Mouse (Mus musculus): ENCODE data around the gene Pnma1. TPM values are rescaled to one million over a fixed set of nuclear protein-coding genes. Genes with fewer than 3 reads are reported as not detected.
"Not testable (repeated sequence)": the region's sequence is repeated elsewhere in the genome, so short reads cannot be mapped to it uniquely, and the experiment has no call there.

The Pnma1 gene
- total RNA-seq, 2 experiments from 2014 or later: 0.35 to 0.43 TPM

DNA sequence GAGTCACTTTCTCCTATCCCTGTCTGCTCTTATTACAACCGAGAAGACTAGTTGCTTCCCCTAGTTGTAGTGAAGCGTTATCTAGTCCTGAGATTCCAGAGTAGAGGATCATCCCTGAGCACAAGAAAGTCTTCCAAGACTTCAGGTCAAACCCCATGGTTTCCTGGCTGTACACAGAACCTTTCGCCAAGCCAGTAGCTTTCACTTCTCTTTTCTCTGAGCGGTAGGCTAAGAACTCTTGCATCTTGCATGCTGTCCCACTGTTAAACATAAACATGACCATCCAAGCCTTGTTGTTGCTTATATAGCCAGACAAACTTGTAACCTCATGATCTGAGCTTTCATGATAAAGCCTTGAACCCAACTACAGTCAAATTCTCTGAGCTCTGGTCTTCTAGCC lies 37.5 kb downstream of the Pnma1 start:
- no peak for DNase-seq
- intact Hi-C loops (cut with DNase I): no loop called here

DNA sequence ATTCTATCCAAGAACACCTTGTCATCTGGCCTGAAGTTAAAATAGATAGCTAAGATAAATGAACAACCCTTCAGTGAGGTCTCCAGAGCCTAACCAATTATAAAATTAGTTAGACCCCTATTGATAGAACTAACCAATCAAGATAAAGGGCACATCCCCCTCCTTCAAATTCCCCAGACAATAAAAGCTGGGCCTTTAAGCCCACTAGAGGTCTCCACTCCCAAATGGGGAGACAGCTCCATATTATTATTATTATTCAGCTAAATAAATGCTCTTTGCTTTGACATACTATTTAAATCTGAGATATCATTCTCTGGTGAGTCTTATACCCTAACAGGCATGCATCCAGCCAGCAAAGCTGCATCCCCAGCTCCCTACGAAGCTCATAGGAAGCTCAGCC lies 38.4 kb downstream of the Pnma1 start:
- intact Hi-C loops (cut with DNase I): no loop called here
- no peak for DNase-seq

DNA sequence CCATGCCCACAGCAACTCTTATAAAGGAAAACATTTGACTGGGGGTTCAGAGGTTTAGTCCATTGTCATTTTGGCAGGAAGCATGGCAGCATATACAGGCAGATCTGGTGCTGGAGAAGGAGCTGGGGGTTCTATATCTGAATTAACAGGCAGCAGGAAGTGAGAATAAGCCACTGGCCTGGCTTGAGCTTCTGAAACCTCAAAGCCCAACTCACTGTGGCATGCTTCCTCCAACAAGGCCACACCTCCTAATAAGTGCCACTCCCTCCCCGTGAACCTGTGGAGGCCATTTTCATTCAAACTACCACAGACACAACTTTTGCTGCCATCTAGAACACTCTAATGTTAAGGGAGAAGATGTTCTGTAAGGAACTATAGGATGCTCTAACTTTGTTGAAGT lies 40.6 kb downstream of the Pnma1 start:
- no peak for DNase-seq
- intact Hi-C loops (cut with DNase I): no loop called here

DNA sequence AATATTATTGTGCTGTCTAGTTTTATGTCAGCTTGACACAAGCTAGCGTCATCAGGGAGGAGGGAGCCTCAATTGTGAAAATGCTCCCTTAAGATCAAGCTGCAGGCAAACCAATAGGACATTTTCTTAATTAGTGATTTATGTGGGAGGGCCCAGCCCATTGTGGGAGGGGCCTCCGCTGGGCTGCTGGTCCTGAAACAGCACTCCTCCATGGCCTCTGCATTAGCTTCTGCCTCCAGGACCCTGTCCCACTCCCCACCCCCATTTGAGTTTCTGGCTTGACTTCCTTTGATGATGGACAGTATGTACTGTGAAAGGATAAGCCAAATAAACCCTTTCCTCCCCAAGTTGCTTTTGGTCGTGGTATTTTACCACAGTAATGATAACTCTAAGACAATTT lies 41.3 kb downstream of the Pnma1 start:
- no peak for DNase-seq
- intact Hi-C loops (cut with DNase I): no loop called here

DNA sequence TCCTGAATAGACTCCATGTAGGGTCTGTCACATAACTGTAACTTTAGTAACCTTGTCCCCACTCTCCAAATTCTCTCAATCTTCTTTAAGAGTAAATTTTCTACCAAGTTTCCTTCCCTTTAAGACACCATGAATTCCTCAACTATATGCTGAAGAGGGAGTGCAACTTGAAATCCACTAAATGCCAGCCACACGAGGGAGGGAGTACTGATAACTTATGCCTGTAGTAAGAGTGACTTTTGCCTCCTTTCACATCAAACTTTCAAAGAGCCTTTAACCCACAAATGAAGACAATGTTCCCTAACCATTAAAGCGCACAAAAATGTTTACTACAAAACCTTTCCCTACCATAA lies 46.8 kb downstream of the Pnma1 start:
- no peak for DNase-seq
- intact Hi-C loops (cut with DNase I): no loop called here

DNA sequence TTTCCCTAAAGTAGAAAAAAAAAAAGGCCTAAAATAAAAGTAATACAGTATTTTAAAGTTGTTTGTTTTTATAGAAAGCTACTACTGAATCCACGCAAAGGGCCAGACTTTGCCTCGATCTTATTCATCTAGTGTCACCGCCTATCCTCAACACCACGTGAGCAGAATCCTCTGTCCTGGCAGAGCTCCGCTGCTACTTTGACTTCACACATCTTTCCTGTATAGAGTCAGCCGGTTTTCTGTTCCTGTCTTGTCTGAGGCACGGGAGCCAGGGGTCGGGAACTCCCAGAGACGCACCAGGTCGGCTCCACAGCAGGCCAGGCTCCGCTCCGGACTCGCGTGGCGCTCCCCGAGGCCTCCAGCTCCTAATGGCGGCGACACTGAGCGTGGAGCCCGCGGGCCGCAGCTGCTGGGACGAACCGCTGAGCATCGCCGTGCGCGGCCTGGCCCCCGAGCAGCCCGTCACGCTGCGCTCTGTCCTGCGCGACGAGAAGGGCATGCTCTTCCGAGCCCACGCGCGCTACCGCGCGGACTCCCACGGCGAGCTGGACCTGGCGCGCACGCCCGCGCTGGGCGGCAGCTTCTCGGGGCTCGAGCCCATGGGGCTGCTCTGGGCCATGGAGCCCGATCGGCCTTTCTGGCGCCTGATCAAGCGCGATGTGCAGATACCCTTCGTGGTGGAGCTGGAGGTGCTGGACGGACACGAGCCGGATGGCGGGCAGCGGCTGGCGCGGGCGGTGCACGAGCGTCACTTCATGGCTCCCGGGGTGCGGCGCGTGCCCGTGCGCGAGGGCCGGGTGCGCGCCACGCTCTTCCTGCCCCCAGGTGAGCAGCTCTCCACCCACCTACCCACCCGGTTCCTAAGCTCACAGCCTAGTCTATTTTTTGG lies 47.4 kb downstream of the Pnma1 start, which contains the start of gene Acot6:
Acot6 (plus strand) TSS at position 51 of the 889 bp plus-strand sequence.
- peak; percentile 56 to 59 for DNase-seq
- intact Hi-C loops (cut with DNase I): not testable (repeated sequence)

DNA sequence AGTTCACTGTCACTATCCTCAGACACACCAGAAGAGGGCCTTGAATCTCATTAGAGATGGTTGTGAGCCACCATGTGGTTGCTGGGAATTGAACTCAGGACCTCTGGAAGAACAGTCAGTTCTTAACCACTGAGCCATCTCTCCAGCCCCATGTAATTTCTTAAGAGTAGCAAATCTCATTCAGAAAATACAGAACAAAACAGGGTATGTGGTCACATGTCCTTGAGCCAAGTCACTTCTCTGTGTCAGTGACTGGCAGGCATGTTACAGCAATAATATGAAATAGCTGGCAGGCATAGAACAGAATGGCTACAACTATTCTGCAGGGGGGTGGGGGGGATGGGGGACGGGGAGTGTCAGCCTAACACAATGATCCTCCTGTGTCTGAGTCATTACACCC lies 48.2 kb downstream of the Pnma1 start:
- no peak for DNase-seq
- intact Hi-C loops (cut with DNase I): no loop called here

DNA sequence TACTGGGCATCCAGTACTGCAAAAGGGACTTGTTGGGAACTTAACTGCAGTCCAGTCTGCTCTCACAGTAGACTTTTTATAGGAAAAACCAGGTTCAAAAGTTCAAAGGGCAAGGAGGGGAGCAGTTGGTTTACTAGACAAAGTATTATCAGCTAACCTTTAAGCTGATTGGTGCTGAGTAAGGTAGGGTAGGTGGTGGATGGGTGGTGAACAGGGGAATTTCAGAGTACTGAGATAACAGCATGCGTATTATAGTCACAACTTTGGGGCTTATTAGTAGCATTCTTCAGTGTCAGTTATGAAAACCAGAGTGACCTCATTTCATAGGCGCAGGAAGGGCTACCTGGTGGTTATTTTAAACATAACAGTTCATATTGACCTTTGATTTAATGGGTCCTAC lies 48.7 kb downstream of the Pnma1 start:
- no peak for DNase-seq
- intact Hi-C loops (cut with DNase I): no loop called here

Other genes with a start within 250 kb of the Pnma1 start
- gene Numb, start 226.6 kb downstream of the Pnma1 start, total RNA-seq (2021): 10 to 100 TPM; 42.7 to 45.1 TPM
- 1 to 10 TPM; 7.2 to 7.7 TPM for gene Riox1, start 197.9 kb downstream of the Pnma1 start, total RNA-seq (2021)
- gene Heatr4, start 163.6 kb downstream of the Pnma1 start, total RNA-seq (2021): under 1 TPM in 1 of 2 experiments, not detected in 1; 0.17 TPM
- gene Acot2, start 160.6 kb downstream of the Pnma1 start, total RNA-seq (2021): 100 to 1,000 TPM; 201 to 233 TPM
- gene Acot1, start 139.0 kb downstream of the Pnma1 start, total RNA-seq (2021): 100 to 1,000 TPM; 127 to 159 TPM
- 1 to 10 TPM; 1.6 to 2.0 TPM for gene Acot4, start 110.1 kb downstream of the Pnma1 start, total RNA-seq (2021)
- not detected for gene Gm49366, start 109.6 kb downstream of the Pnma1 start, total RNA-seq (2021)
- gene Acot3, start 96.3 kb downstream of the Pnma1 start, total RNA-seq (2021): 1 to 10 TPM; 2.6 to 3.7 TPM
- not detected for gene Acot5, start 79.2 kb downstream of the Pnma1 start, total RNA-seq (2021)
- 1 to 10 TPM; 3.3 to 3.8 TPM for gene Acot6, start 47.8 kb downstream of the Pnma1 start, total RNA-seq (2021)
- gene Dnal1, start 34.1 kb downstream of the Pnma1 start, total RNA-seq (2021): 10 to 100 TPM; 10.3 to 10.6 TPM
- gene Elmsan1, start 70.4 kb upstream of the Pnma1 start, total RNA-seq (2021): 10 to 100 TPM; 19.5 to 20.3 TPM
- 100 to 1,000 TPM; 155 to 176 TPM for gene Ptgr2, start 136.7 kb upstream of the Pnma1 start, total RNA-seq (2021)
- 10 to 100 TPM; 33.6 to 34.8 TPM for gene Zfp410, start 168.4 kb upstream of the Pnma1 start, total RNA-seq (2021)
- gene Coq6, start 213.2 kb upstream of the Pnma1 start, total RNA-seq (2021): 10 to 100 TPM; 89.2 to 93.1 TPM
- 1 to 10 TPM; 5.7 to 6.1 TPM for gene Fam161b, start 213.3 kb upstream of the Pnma1 start, total RNA-seq (2021)

Measured in heart, postnatal 10 days (tissue).